Mouse (Mus musculus) myocyte (in vitro differentiated cells): ENCODE results near the gene Aagab. TPM values are rescaled to one million over a fixed set of nuclear protein-coding genes. Genes with fewer than 3 reads are reported as not detected.

Experiments used
- H3K27me3 ChIP-seq: one replicate; pipeline ENCODE4 v1.6.1; 2011; ENCODE audit not compliant: control insufficient read depth, insufficient read depth, insufficient read length
- H3K36me3 ChIP-seq: one replicate; pipeline ENCODE4 v1.6.1; 2011; ENCODE audit not compliant: control insufficient read depth, insufficient read depth
- H3K4me2 ChIP-seq: one replicate; pipeline ENCODE4 v1.6.1; 2011; ENCODE audit warnings: low read depth, control low read depth
- H3K4me3 ChIP-seq: one replicate; pipeline ENCODE4 v1.5.1; 2011; ENCODE audit warnings: mild to moderate bottlenecking, control low read depth, moderate library complexity
- H3K79me2 ChIP-seq: one replicate; pipeline ENCODE4 v1.6.1; 2011; ENCODE audit not compliant: control insufficient read depth, insufficient read depth
- H3ac ChIP-seq: one replicate; pipeline ENCODE4 v1.6.1; 2011; ENCODE audit not compliant: control insufficient read depth, insufficient read length
- CEBPB ChIP-seq: IDR thresholded peaks from 2 replicates; pipeline ENCODE4 v1.6.1; 2011; ENCODE audit warnings: mild to moderate bottlenecking, moderate library complexity; ENCODE audit not compliant: poor library complexity, insufficient read depth, severe bottlenecking
- E2F4 ChIP-seq: IDR thresholded peaks from one replicate; pipeline ENCODE4 v1.6.1; 2011; ENCODE audit warnings: mild to moderate bottlenecking, control low read depth, moderate library complexity; ENCODE audit not compliant: insufficient read depth
- MAX ChIP-seq: IDR thresholded peaks from one replicate; pipeline ENCODE4 v1.6.1; 2011; ENCODE audit warnings: low read depth, mild to moderate bottlenecking, control low read depth
- MYOD1 ChIP-seq, 3 experiments: IDR thresholded peaks; one replicate each; pipeline ENCODE4 v1.6.1; 2011; ENCODE audit warnings: control low read depth in 2 of 3, low read depth in 2 of 3, mild to moderate bottlenecking in 2 of 3, moderate library complexity in 1 of 3; ENCODE audit not compliant: insufficient read length in 2 of 3, control insufficient read depth in 1 of 3
- MYOG ChIP-seq, 3 experiments: IDR thresholded peaks; one replicate each; pipeline ENCODE4 v1.6.1; 2011; ENCODE audit warnings: control low read depth in 2 of 3, low read depth in 2 of 3, mild to moderate bottlenecking in 2 of 3; ENCODE audit not compliant: insufficient read length in 2 of 3, control insufficient read depth in 1 of 3, insufficient read depth in 1 of 3
- POLR2A ChIP-seq: IDR thresholded peaks from one replicate; pipeline ENCODE4 v1.6.1; 2011; ENCODE audit warnings: low read depth, mild to moderate bottlenecking, control low read depth, moderate library complexity; ENCODE audit not compliant: insufficient read length
- POLR2AphosphoS2 ChIP-seq: IDR thresholded peaks from one replicate; pipeline ENCODE4 v1.6.1; 2011; ENCODE audit warnings: low read depth, control low read depth; ENCODE audit not compliant: insufficient read length
- REST ChIP-seq: IDR thresholded peaks from one replicate; pipeline ENCODE4 v1.6.1; 2011; ENCODE audit warnings: mild to moderate bottlenecking, control low read depth, moderate library complexity; ENCODE audit not compliant: insufficient read depth, insufficient read length
- SRF ChIP-seq: IDR thresholded peaks from one replicate; pipeline ENCODE4 v1.6.1; 2011; ENCODE audit warnings: low read depth; ENCODE audit not compliant: control insufficient read depth, insufficient read length
- TCF12 ChIP-seq: IDR thresholded peaks from one replicate; pipeline ENCODE4 v1.6.1; 2011; ENCODE audit warnings: mild to moderate bottlenecking, control low read depth; ENCODE audit not compliant: poor library complexity, insufficient read depth, severe bottlenecking
- TCF3 ChIP-seq: IDR thresholded peaks from one replicate; pipeline ENCODE4 v1.6.1; 2011; ENCODE audit warnings: low read depth, control low read depth; ENCODE audit not compliant: insufficient read length
- USF1 ChIP-seq: IDR thresholded peaks from one replicate; pipeline ENCODE4 v1.6.1; 2011; ENCODE audit warnings: low read depth, mild to moderate bottlenecking, control low read depth, moderate library complexity
- polyA plus RNA-seq: library from polyadenylated mRNA; unstranded; fragments of >200 nt; fragmentation: generic; extraction: Trizol; gene quantifications from one replicate; pipeline ENCODE4 v1.2.1, GENCODE M21; 2012; ENCODE audit warnings: missing spikeins

Gene Aagab
- polyA plus RNA-seq, result 10.4 TPM

GRCm38 (mm10) chr9:63602043-63602939 lies at the start of gene Aagab, which contains the start of gene Iqch:
Gene Aagab (plus strand): TSS chr9:63602660.
Gene Iqch (minus strand): TSS chr9:63602493.
- H3K27me3 ChIP-seq, result no peaks in the 10 kb centered on the region
- TF ChIP-seq POLR2AphosphoS2 (peak; percentile 87), MYOG (IDR thresholded peaks at IDR 0.05; ENCODE audit: control insufficient read depth in 1 of 3, insufficient read depth in 1 of 3, insufficient read length in 2 of 3, low read depth in 2 of 3) (peak in 1 of 3 experiments; percentile 41), USF1 (no peak), MAX (no peak), POLR2A (peak; percentile 98), MYOD1 (IDR thresholded peaks at IDR 0.05; ENCODE audit: control insufficient read depth in 1 of 3, insufficient read length in 2 of 3, low read depth in 2 of 3) (peak in 2 of 3 experiments; percentile 23 to 72)
- H3K4me2 ChIP-seq, result peak within 1 kb of the TSS; percentile 92
- H3K79me2 ChIP-seq, result peaks cover 23% of the 10 kb centered on the region
- H3K4me3 ChIP-seq, result peak within 1 kb of the TSS; percentile 71
- peak within 1 kb of the TSS; percentile 45 for H3ac ChIP-seq
- H3K36me3 ChIP-seq, result no peaks in the 10 kb centered on the region

GRCm38 (mm10) chr9:63553628-63554027 lies 48.8 kb upstream of the Aagab start:
- Histone ChIP-seq H3ac (no peak overlapping the region), H3K4me2 (no peak overlapping the region), H3K4me3 (no peak overlapping the region), H3K36me3 (no peaks in the 10 kb centered on the region), H3K79me2 (no peaks in the 10 kb centered on the region), H3K27me3 (no peaks in the 10 kb centered on the region)
- TF ChIP-seq POLR2AphosphoS2, result no peak
- peak in 1 of 3 experiments; percentile 45 for TF ChIP-seq MYOD1 (IDR thresholded peaks at IDR 0.05; ENCODE audit: control insufficient read depth in 1 of 3, insufficient read length in 2 of 3, low read depth in 2 of 3)

- Histone ChIP-seq H3K4me2 (no peak overlapping the region), H3K4me3 (no peak overlapping the region), H3K79me2 (no peaks in the 10 kb centered on the region), H3ac (no peak overlapping the region), H3K27me3 (no peaks in the 10 kb centered on the region), H3K36me3 (no peaks in the 10 kb centered on the region)
- no peak for TF ChIP-seq POLR2A
- no peak for TF ChIP-seq POLR2AphosphoS2
- TF ChIP-seq USF1, result no peak
- peak in 1 of 3 experiments; percentile 12 for TF ChIP-seq MYOG (IDR thresholded peaks at IDR 0.05; ENCODE audit: control insufficient read depth in 1 of 3, insufficient read depth in 1 of 3, insufficient read length in 2 of 3, low read depth in 2 of 3)
These were observed 46.9 kb upstream of the Aagab start for GRCm38 (mm10) chr9:63555460-63555990.

- H3ac ChIP-seq, result no peak overlapping the region
- no peaks in the 10 kb centered on the region for H3K27me3 ChIP-seq
- no peaks in the 10 kb centered on the region for H3K79me2 ChIP-seq
- H3K4me3 ChIP-seq, result no peak overlapping the region
- TF ChIP-seq MYOG (IDR thresholded peaks at IDR 0.05; ENCODE audit: control insufficient read depth in 1 of 3, insufficient read depth in 1 of 3, insufficient read length in 2 of 3, low read depth in 2 of 3), result peak in 2 of 3 experiments; percentile 22 to 43
- TF ChIP-seq POLR2A, result no peak
- H3K4me2 ChIP-seq, result no peak overlapping the region
- no peaks in the 10 kb centered on the region for H3K36me3 ChIP-seq
These were observed 46.1 kb upstream of the Aagab start for GRCm38 (mm10) chr9:63556316-63556715.

- no peaks in the 10 kb centered on the region for H3K79me2 ChIP-seq
- no peaks in the 10 kb centered on the region for H3K27me3 ChIP-seq
- no peak overlapping the region for H3ac ChIP-seq
- no peak overlapping the region for H3K4me2 ChIP-seq
- H3K36me3 ChIP-seq, result no peaks in the 10 kb centered on the region
- no peak for TF ChIP-seq POLR2A
- TF ChIP-seq MYOD1 (IDR thresholded peaks at IDR 0.05; ENCODE audit: control insufficient read depth in 1 of 3, insufficient read length in 2 of 3, low read depth in 2 of 3), result no peak
- no peak overlapping the region for H3K4me3 ChIP-seq
These were observed 45.5 kb upstream of the Aagab start for GRCm38 (mm10) chr9:63556933-63557332.

- H3K36me3 ChIP-seq, result no peaks in the 10 kb centered on the region
- no peak overlapping the region for H3K4me3 ChIP-seq
- no peak for TF ChIP-seq REST
- TF ChIP-seq POLR2A, result no peak
- no peak for TF ChIP-seq TCF3
- TF ChIP-seq MYOD1 (IDR thresholded peaks at IDR 0.05; ENCODE audit: control insufficient read depth in 1 of 3, insufficient read length in 2 of 3, low read depth in 2 of 3), result no peak
- TF ChIP-seq POLR2AphosphoS2, result no peak
- TF ChIP-seq CEBPB, result no peak
- TF ChIP-seq USF1, result no peak
- TF ChIP-seq E2F4, result no peak
- no peak for TF ChIP-seq SRF
- no peak for TF ChIP-seq MAX
- TF ChIP-seq TCF12, result no peak
- no peak for TF ChIP-seq MYOG (IDR thresholded peaks at IDR 0.05; ENCODE audit: control insufficient read depth in 1 of 3, insufficient read depth in 1 of 3, insufficient read length in 2 of 3, low read depth in 2 of 3)
- H3ac ChIP-seq, result no peak overlapping the region
- no peak overlapping the region for H3K4me2 ChIP-seq
- H3K27me3 ChIP-seq, result no peaks in the 10 kb centered on the region
- H3K79me2 ChIP-seq, result no peaks in the 10 kb centered on the region
These were observed 40.5 kb upstream of the Aagab start for GRCm38 (mm10) chr9:63561931-63562330.
